Mouse (Mus musculus) thymus, adult 2 months (tissue): Measurements from ENCODE around the gene Kirrel3. TPM values are rescaled to one million over a fixed set of nuclear protein-coding genes. Genes with fewer than 3 reads are reported as not detected.

Experiments
- DNase-seq: peaks from one replicate; pipeline ENCODE4 v3.0.0; 2021
- H3K27ac ChIP-seq: fragments of 200-500 bp; 2 replicates; pipeline ENCODE4 v1.5.1; 2012; ENCODE audit warnings: low read length, control low read depth; ENCODE audit not compliant: control insufficient read depth, insufficient read depth
- H3K27me3 ChIP-seq: fragments of 200-500 bp; 2 replicates; pipeline ENCODE4 v1.6.1; 2012; ENCODE audit warnings: mild to moderate bottlenecking, low read length, moderate library complexity, mixed read lengths; ENCODE audit not compliant: control insufficient read depth, insufficient read depth
- H3K36me3 ChIP-seq: fragments of 200-500 bp; 2 replicates; pipeline ENCODE4 v1.6.1; 2012; ENCODE audit warnings: mild to moderate bottlenecking, low read length, moderate library complexity; ENCODE audit not compliant: control insufficient read depth, insufficient read depth
- H3K4me1 ChIP-seq: fragments of 200-500 bp; replicated peaks from 2 replicates; pipeline ENCODE4 v1.6.1; 2012; ENCODE audit warnings: low read length; ENCODE audit not compliant: control insufficient read depth, insufficient read depth
- H3K4me3 ChIP-seq: fragments of 200-500 bp; 2 replicates; pipeline ENCODE4 v1.5.1; 2012; ENCODE audit warnings: mild to moderate bottlenecking, low read length, control low read depth, moderate library complexity; ENCODE audit not compliant: control insufficient read depth, insufficient read depth
- CTCF ChIP-seq: fragments of 200-500 bp; IDR thresholded peaks from 2 replicates; pipeline ENCODE4 v1.5.1; 2012; ENCODE audit warnings: mild to moderate bottlenecking, control low read depth, low read length, moderate library complexity, borderline replicate concordance; ENCODE audit not compliant: control insufficient read depth, poor library complexity, insufficient read depth; ENCODE audit errors: extremely low read depth
- POLR2A ChIP-seq: fragments of 200-500 bp; IDR thresholded peaks from 2 replicates; pipeline ENCODE4 v1.6.1; 2012; ENCODE audit warnings: mild to moderate bottlenecking, low read length, control low read depth, moderate library complexity; ENCODE audit not compliant: control insufficient read depth, poor library complexity, insufficient read depth; ENCODE audit errors: extremely low read depth
- WGBS: fragments of 180-500 bp; shearing (Covaris S2); methylation state at CpG from one replicate; pipeline ENCODE4 v1.1.7; 2018; 5-methylcytosine and 5-hydroxymethylcytosine counted together
- polyA plus RNA-seq: library from polyadenylated mRNA; depleted of rRNA; stranded (reverse); fragments of >200 nt; gene quantifications from 2 replicates; pipeline ENCODE4 v1.2.3, GENCODE M21; 2012

The Kirrel3 gene
- polyA plus RNA-seq, 1 experiment: 1.2 TPM

GRCm38 (mm10) chr9:34851136-34851535, 365.4 kb downstream of the Kirrel3 start:
- no peak overlapping the region for H3K27ac ChIP-seq
- no peaks in the 10 kb centered on the region for H3K4me1 ChIP-seq
- no peak overlapping the region for H3K4me3 ChIP-seq
- no peak for DNase-seq
- H3K27me3 ChIP-seq: no peaks in the 10 kb centered on the region
- no peaks in the 10 kb centered on the region for H3K36me3 ChIP-seq
- TF ChIP-seq POLR2A (no peak), CTCF (no peak)
- 87% methylated on average over 4 of the region's 4 CpGs for WGBS

GRCm38 (mm10) chr9:34857575-34857974, 371.9 kb downstream of the Kirrel3 start:
- Histone ChIP-seq H3K27me3 (no peaks in the 10 kb centered on the region), H3K4me3 (no peak overlapping the region), H3K27ac (no peak overlapping the region), H3K36me3 (no peaks in the 10 kb centered on the region), H3K4me1 (no peaks in the 10 kb centered on the region)
- no peak for DNase-seq
- TF ChIP-seq POLR2A (no peak), CTCF (no peak)
- 64% methylated on average over 9 of the region's 9 CpGs for WGBS

GRCm38 (mm10) chr9:34858071-34858470, 372.4 kb downstream of the Kirrel3 start:
- DNase-seq: no peak
- H3K27me3 ChIP-seq: no peaks in the 10 kb centered on the region
- H3K36me3 ChIP-seq: no peaks in the 10 kb centered on the region
- H3K4me1 ChIP-seq: no peaks in the 10 kb centered on the region
- TF ChIP-seq CTCF: no peak
- no peak for TF ChIP-seq POLR2A
- H3K4me3 ChIP-seq: no peak overlapping the region
- 96% methylated on average over 10 of the region's 10 CpGs for WGBS
- no peak overlapping the region for H3K27ac ChIP-seq

- no peaks in the 10 kb centered on the region for H3K27me3 ChIP-seq
- H3K4me1 ChIP-seq: no peaks in the 10 kb centered on the region
- DNase-seq: no peak
- no peaks in the 10 kb centered on the region for H3K36me3 ChIP-seq
- WGBS: 45% methylated on average over 4 of the region's 4 CpGs
- no peak overlapping the region for H3K27ac ChIP-seq
- H3K4me3 ChIP-seq: no peak overlapping the region
- no peak for TF ChIP-seq CTCF
- no peak for TF ChIP-seq POLR2A
These were observed 375.2 kb downstream of the Kirrel3 start for GRCm38 (mm10) chr9:34860934-34861333.

- DNase-seq: no peak
- H3K27me3 ChIP-seq: no peaks in the 10 kb centered on the region
- H3K4me1 ChIP-seq: no peaks in the 10 kb centered on the region
- no peak overlapping the region for H3K4me3 ChIP-seq
- no peak for TF ChIP-seq CTCF
- TF ChIP-seq POLR2A: no peak
- WGBS: 54% methylated on average over 2 of the region's 2 CpGs
- no peak overlapping the region for H3K27ac ChIP-seq
- H3K36me3 ChIP-seq: no peaks in the 10 kb centered on the region
These were observed 376.1 kb downstream of the Kirrel3 start for GRCm38 (mm10) chr9:34861775-34862174.

- TF ChIP-seq CTCF (no peak), POLR2A (no peak)
- no peaks in the 10 kb centered on the region for H3K36me3 ChIP-seq
- DNase-seq: no peak
- H3K4me3 ChIP-seq: no peak overlapping the region
- no peaks in the 10 kb centered on the region for H3K27me3 ChIP-seq
- 93% methylated on average over 6 of the region's 6 CpGs for WGBS
- no peak overlapping the region for H3K27ac ChIP-seq
- H3K4me1 ChIP-seq: no peaks in the 10 kb centered on the region
These were observed 379.9 kb downstream of the Kirrel3 start for GRCm38 (mm10) chr9:34865606-34866005.

- no peak overlapping the region for H3K4me3 ChIP-seq
- TF ChIP-seq CTCF (no peak), POLR2A (no peak)
- H3K27me3 ChIP-seq: no peaks in the 10 kb centered on the region
- DNase-seq: no peak
- no peaks in the 10 kb centered on the region for H3K4me1 ChIP-seq
- no peak overlapping the region for H3K27ac ChIP-seq
- WGBS: 28% methylated on average over 15 of the region's 15 CpGs
- no peaks in the 10 kb centered on the region for H3K36me3 ChIP-seq
These were observed 385.7 kb downstream of the Kirrel3 start for GRCm38 (mm10) chr9:34871316-34871966.
